Mouse (Mus musculus): Measurements from ENCODE around the gene Prpf8.

- TF ChIP-seq MAFK (IDR thresholded peaks at IDR 0.05; ENCODE audit: insufficient read depth, low read depth, low read length) (no peak), ZNF384 (IDR thresholded peaks at IDR 0.05; ENCODE audit: low read depth, low read length) (no peak), CHD2 (IDR thresholded peaks at IDR 0.05; ENCODE audit: low read depth, low read length) (no peak), HCFC1 (IDR thresholded peaks at IDR 0.05; ENCODE audit: borderline replicate concordance, insufficient read depth, low read length) (no peak)
Observed at GRCm38 (mm10) chr11:75458169-75458568, 28.4 kb upstream of the Prpf8 start.
